Mouse (Mus musculus): Measurements from ENCODE around the gene Rbp3. TPM values are rescaled to one million over a fixed set of nuclear protein-coding genes. Genes with fewer than 3 reads are reported as not detected.

The Rbp3 gene
- polyA plus RNA-seq, 1 experiment from 2014 or later = 0.03 TPM

Other genes starting within 250 kb of the Rbp3 start
- 2.7 and 5.0 TPM in 2 replicates for gene Gdf10, start 30.4 kb upstream of the Rbp3 start, polyA plus RNA-seq (2015; fragmentation: Nextera tagmentation; extraction: Ambion mirVana)
- 0.41 and 0.43 TPM in 2 replicates for gene Gdf2, start 13.0 kb upstream of the Rbp3 start, polyA plus RNA-seq (2015; fragmentation: Nextera tagmentation; extraction: Ambion mirVana)
- 0.03 TPM in 2 replicates for gene Zfp488, start 24.8 kb downstream of the Rbp3 start, polyA plus RNA-seq (2015; fragmentation: Nextera tagmentation; extraction: Ambion mirVana)
- not detected in 2 replicates for gene Gm30083, start 61.2 kb downstream of the Rbp3 start, polyA plus RNA-seq (2015; fragmentation: Nextera tagmentation; extraction: Ambion mirVana)
- 0.04 TPM in 1 of 2 replicates, not detected in the other for gene Gm5460, start 62.8 kb downstream of the Rbp3 start, polyA plus RNA-seq (2015; fragmentation: Nextera tagmentation; extraction: Ambion mirVana)
- gene Antxrl, start 98.7 kb downstream of the Rbp3 start, polyA plus RNA-seq (2015; fragmentation: Nextera tagmentation; extraction: Ambion mirVana) = not detected in 2 replicates
- gene Anxa8, start 132.0 kb downstream of the Rbp3 start, polyA plus RNA-seq (2015; fragmentation: Nextera tagmentation; extraction: Ambion mirVana) = 0.91 and 1.3 TPM in 2 replicates
- not detected in 2 replicates for gene A630023A22Rik, start 148.8 kb downstream of the Rbp3 start, polyA plus RNA-seq (2015; fragmentation: Nextera tagmentation; extraction: Ambion mirVana)
- gene Npy4r, start 198.5 kb downstream of the Rbp3 start, polyA plus RNA-seq (2015; fragmentation: Nextera tagmentation; extraction: Ambion mirVana) = 0.07 and 0.08 TPM in 2 replicates
- 0.08 and 0.28 TPM in 2 replicates for gene Gprin2, start 247.7 kb downstream of the Rbp3 start, polyA plus RNA-seq (2015; fragmentation: Nextera tagmentation; extraction: Ambion mirVana)